8 mouse cellular contexts compared by ENCODE assay signal in the genomic region with DNA sequence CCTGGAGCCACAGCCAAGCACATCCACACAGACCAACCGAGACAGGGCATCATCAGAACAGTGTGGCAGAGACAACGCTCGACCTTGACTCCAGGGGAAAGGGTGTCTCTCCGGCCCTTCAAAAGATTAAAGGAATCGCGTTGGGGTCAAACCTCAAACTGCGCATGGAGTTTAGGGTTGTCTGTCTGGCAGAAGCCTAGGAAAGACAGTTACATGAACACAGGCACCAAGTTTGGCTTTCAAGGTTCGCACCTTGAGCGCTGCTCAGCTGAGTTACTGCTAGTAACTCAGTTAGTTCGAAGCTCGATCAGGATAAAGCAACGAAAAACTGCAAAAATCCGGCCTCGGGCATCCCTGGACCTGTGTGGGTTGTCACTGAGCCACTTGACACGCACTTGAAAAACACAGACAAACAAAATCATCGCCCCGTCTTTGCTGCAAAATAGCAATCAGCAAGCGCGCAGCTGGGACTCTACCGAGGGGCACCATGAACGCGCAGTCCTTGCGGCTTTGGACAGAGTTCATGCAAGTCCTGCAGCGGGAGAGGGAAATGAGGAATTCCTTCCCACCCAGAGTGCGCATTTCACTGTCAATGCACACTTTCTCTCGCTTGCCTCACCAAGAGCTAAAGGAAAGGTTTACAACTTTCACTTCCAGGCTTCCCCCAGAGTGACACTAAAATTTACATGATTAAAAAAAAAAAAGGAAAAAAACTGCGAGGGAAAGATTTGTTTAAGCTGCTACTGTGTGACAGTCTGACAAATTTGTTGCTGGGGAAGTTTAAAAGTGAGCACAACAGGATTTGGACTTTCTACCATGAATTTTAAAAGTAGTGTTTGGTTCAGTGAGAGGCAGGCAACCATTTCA.
DNase-seq lines count a peak whose midpoint lies in the region; ATAC-seq lines count a peak whose summit lies in the region.

No protein-coding gene starts in this region.

- peaks cover 16% of the 10 kb centered on the region for H3K4me1 ChIP-seq in heart, embryonic 11.5 days (ENCODE audit: control insufficient read depth, insufficient read depth, low read length)
- H3K4me1 ChIP-seq in liver, embryonic 11.5 days (replicated peaks; ENCODE audit: control insufficient read depth, insufficient read depth, low read length) = peaks cover 33% of the 10 kb centered on the region

- DNase-seq in heart, adult 9 months (ENCODE audit: low spot score in 2 of 2) = no peak
- peak; percentile 50 for DNase-seq in thymus, postnatal 4 days
- DNase-seq in thymus, adult 18-20 months = no peak
- DNase-seq in liver, embryonic 11.5 days (ENCODE audit: low spot score) = peak; percentile 49
- no peak for DNase-seq in urinary bladder, postnatal 10 days (ENCODE audit: low spot score)
- no peak for DNase-seq in right cerebral cortex, postnatal 36 days (ENCODE audit: low spot score in 2 of 2)
- no peak for DNase-seq in urinary bladder, adult 2 months (ENCODE audit: low spot score)

- 2% methylated on average over 27 of the region's 27 CpGs for WGBS in heart, embryonic 11.5 days (ENCODE audit: insufficient replicate concordance)
- WGBS in liver, embryonic 11.5 days = 3% methylated on average over 27 of the region's 27 CpGs

- H3K27ac ChIP-seq in heart, embryonic 11.5 days (ENCODE audit: low read depth, low read length) = no peak overlapping the region
- no peak overlapping the region for H3K27ac ChIP-seq in liver, embryonic 11.5 days (ENCODE audit: low read depth, low read length)

- no peaks in the 10 kb centered on the region for H3K36me3 ChIP-seq in heart, embryonic 11.5 days (ENCODE audit: control insufficient read depth, insufficient read depth, low read length)
- H3K36me3 ChIP-seq in liver, embryonic 11.5 days (ENCODE audit: control insufficient read depth, insufficient read depth, low read length) = no peaks in the 10 kb centered on the region

- peak overlapping the region; percentile 56 for H3K4me3 ChIP-seq in heart, embryonic 11.5 days (ENCODE audit: low read depth, low read length)
- H3K4me3 ChIP-seq in liver, embryonic 11.5 days (ENCODE audit: low read depth, low read length) = peak overlapping the region; percentile 75

- no peak overlapping the region for H3K9ac ChIP-seq in heart, embryonic 11.5 days (ENCODE audit: low read depth, low read length)
- peak overlapping the region; percentile 48 for H3K9ac ChIP-seq in liver, embryonic 11.5 days (ENCODE audit: low read depth, low read length)

- no peak for ATAC-seq in heart, embryonic 11.5 days (replicated peaks; ENCODE audit: insufficient number of reproducible peaks, low FRiP score, low TSS enrichment)
- ATAC-seq in liver, embryonic 11.5 days (replicated peaks; ENCODE audit: low FRiP score) = no peak

- peaks cover 68% of the 10 kb centered on the region for H3K27me3 ChIP-seq in heart, embryonic 11.5 days (ENCODE audit: control insufficient read depth, insufficient read depth, low read length)
- peaks cover 25% of the 10 kb centered on the region for H3K27me3 ChIP-seq in liver, embryonic 11.5 days (replicated peaks; ENCODE audit: control insufficient read depth, insufficient read depth, low read length)

- H3K9me3 ChIP-seq in heart, embryonic 11.5 days (replicated peaks; ENCODE audit: control insufficient read depth, low read length) = no peaks in the 10 kb centered on the region
- H3K9me3 ChIP-seq in liver, embryonic 11.5 days (ENCODE audit: control insufficient read depth, low read length) = no peaks in the 10 kb centered on the region

- peak overlapping the region; percentile 99 for H3K4me2 ChIP-seq in heart, embryonic 11.5 days
- H3K4me2 ChIP-seq in liver, embryonic 11.5 days = peak overlapping the region; percentile 100

Comparison
In these comparisons a context has a peak if more than half of its experiments do, and no peak if none do; other contexts are left out.
1. DNase-seq: peak in thymus, postnatal 4 days (single experiment) and liver, embryonic 11.5 days (single experiment); none in heart, adult 9 months (0 of 2), thymus, adult 18-20 months (0 of 2), urinary bladder, postnatal 10 days (single experiment), right cerebral cortex, postnatal 36 days (0 of 2) and urinary bladder, adult 2 months (single experiment).